Mouse (Mus musculus) heart, adult 2 months (tissue): ENCODE results near the gene Pcsk1n.

ENCODE experiments used
- CTCF ChIP-seq: fragments of 200-600 bp; IDR thresholded peaks from 2 replicates; pipeline ENCODE4 v1.8.1; 2022; ENCODE audit warnings: antibody characterized with exemption, mild to moderate bottlenecking, moderate library complexity
- POLR2A ChIP-seq: fragments of 200-500 bp; IDR thresholded peaks from 2 replicates; pipeline ENCODE4 v1.6.1; 2011; ENCODE audit warnings: mild to moderate bottlenecking, low read depth, low read length, control low read depth; ENCODE audit not compliant: insufficient read depth

- TF ChIP-seq POLR2A (no peak), CTCF (no peak)
Observed at GRCm38 (mm10) chrX:7922032-7922431, 2.4 kb downstream of the Pcsk1n start.
